Mouse (Mus musculus) limb, embryonic 14.5 days (tissue): ENCODE data around the gene A930009A15Rik. TPM values are rescaled to one million over a fixed set of nuclear protein-coding genes. Genes with fewer than 3 reads are reported as not detected.

ENCODE experiments used
- ATAC-seq: fragments of 200-750 bp; cut with Nextera tagmentation; 2 replicates; pipeline ENCODE4 v1.8.0; 2017; ENCODE audit warnings: low read depth, moderate number of reproducible peaks, moderate TSS enrichment; ENCODE audit not compliant: low FRiP score
- DNase-seq: peaks from one replicate; pipeline ENCODE4 v3.0.0-alpha.2; 2015; ENCODE audit warnings: low spot score
- H3K27ac ChIP-seq: fragments of 300-500 bp; sonication (generic); replicated peaks from 2 replicates; pipeline ENCODE4 v1.5.1; 2014; ENCODE audit warnings: low read depth, mild to moderate bottlenecking, low read length, moderate library complexity, mixed read lengths
- H3K27me3 ChIP-seq: fragments of 300-500 bp; sonication (generic); 2 replicates; pipeline ENCODE4 v1.6.1; 2014; ENCODE audit warnings: low read length, mixed read lengths; ENCODE audit not compliant: control insufficient read depth, insufficient read depth
- H3K36me3 ChIP-seq: fragments of 300-500 bp; sonication (generic); 2 replicates; pipeline ENCODE4 v1.6.1; 2014; ENCODE audit warnings: mild to moderate bottlenecking, low read length, moderate library complexity, mixed read lengths; ENCODE audit not compliant: control insufficient read depth, insufficient read depth
- H3K4me1 ChIP-seq: fragments of 300-500 bp; sonication (generic); 2 replicates; pipeline ENCODE4 v1.6.1; 2014; ENCODE audit warnings: antibody characterized with exemption, low read length, mixed read lengths; ENCODE audit not compliant: control insufficient read depth, insufficient read depth
- H3K4me2 ChIP-seq: fragments of 300-500 bp; sonication (generic); replicated peaks from 2 replicates; pipeline ENCODE4 v1.6.1; 2014; ENCODE audit warnings: low read depth, mild to moderate bottlenecking, low read length, moderate library complexity; ENCODE audit not compliant: severe bottlenecking
- H3K4me3 ChIP-seq: fragments of 300-500 bp; sonication (generic); replicated peaks from 2 replicates; pipeline ENCODE4 v1.5.1; 2014; ENCODE audit warnings: low read length
- H3K9ac ChIP-seq: fragments of 300-500 bp; sonication (generic); 2 replicates; pipeline ENCODE4 v1.6.1; 2014; ENCODE audit warnings: mild to moderate bottlenecking, low read depth, low read length, moderate library complexity; ENCODE audit not compliant: severe bottlenecking
- H3K9me3 ChIP-seq: fragments of 300-500 bp; sonication (generic); 2 replicates; pipeline ENCODE4 v1.6.1; 2016; ENCODE audit warnings: low read length; ENCODE audit not compliant: control insufficient read depth
- POLR2A ChIP-seq: fragments of 200-500 bp; IDR thresholded peaks from 2 replicates; pipeline ENCODE4 v1.8.0; 2012; ENCODE audit warnings: inconsistent platforms, mild to moderate bottlenecking, moderate library complexity, borderline replicate concordance; ENCODE audit not compliant: insufficient read depth, insufficient read length; ENCODE audit errors: extremely low read depth
- WGBS: fragments of 180-500 bp; shearing (Covaris S2); extraction: QIAGEN DNeasy Blood & Tissue Kit; methylation state at CpG from one replicate; pipeline ENCODE4 v1.1.7; 2014; 5-methylcytosine and 5-hydroxymethylcytosine counted together
- polyA plus RNA-seq, 2 experiments: library from polyadenylated mRNA; depleted of rRNA in 1 of 2; stranded (reverse) in 1 of 2; unstranded in 1 of 2; fragments of >200 nt; fragmentation: Nextera tagmentation in 1 of 2; extraction: Ambion mirVana in 1 of 2; gene quantifications; 2 replicates each; pipeline versions ENCODE4 v1.2.1 to v1.2.3; 2012 to 2014

A930009A15Rik gene
- polyA plus RNA-seq, 2 experiments: not detected

DNA sequence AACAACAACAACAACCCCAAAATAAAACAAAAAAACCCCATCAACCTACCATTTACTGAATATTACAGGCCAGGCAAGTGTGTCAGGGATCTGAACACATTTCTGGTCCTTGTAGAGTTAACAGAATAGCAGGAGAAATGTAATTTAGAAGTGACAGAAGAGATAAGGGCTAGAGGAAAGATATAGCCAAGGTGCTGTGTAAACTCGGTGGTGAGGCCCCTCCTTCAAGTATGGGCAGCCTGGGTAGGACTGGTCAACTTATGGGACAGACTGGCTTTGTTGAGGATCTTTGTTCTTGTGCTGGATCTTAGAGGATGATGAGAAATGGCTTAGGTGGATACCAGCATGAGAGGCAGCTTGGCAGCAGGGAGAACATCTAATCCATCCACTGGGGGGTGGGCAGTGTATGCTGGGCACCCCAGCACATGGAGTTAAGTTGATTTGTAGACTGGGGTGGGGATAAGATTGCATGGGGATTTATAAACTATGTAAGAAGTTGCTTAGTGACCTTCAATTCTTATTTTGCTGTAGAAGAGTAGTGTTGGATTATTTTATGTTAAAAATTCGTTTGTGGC, 14.5 kb upstream of the A930009A15Rik start:
- DNase-seq: no peak
- Histone ChIP-seq H3K27ac (no peak overlapping the region), H3K9ac (no peak overlapping the region), H3K4me1 (peaks cover 4% of the 10 kb centered on the region; the same call in 1 of the 2 replicates), H3K4me3 (no peak overlapping the region), H3K4me2 (no peak overlapping the region), H3K36me3 (no peaks in the 10 kb centered on the region), H3K9me3 (no peaks in the 10 kb centered on the region), H3K27me3 (no peaks in the 10 kb centered on the region)
- ATAC-seq: no peak
- WGBS: 45% methylated on average over 2 of the region's 2 CpGs
- TF ChIP-seq POLR2A: no peak

DNA sequence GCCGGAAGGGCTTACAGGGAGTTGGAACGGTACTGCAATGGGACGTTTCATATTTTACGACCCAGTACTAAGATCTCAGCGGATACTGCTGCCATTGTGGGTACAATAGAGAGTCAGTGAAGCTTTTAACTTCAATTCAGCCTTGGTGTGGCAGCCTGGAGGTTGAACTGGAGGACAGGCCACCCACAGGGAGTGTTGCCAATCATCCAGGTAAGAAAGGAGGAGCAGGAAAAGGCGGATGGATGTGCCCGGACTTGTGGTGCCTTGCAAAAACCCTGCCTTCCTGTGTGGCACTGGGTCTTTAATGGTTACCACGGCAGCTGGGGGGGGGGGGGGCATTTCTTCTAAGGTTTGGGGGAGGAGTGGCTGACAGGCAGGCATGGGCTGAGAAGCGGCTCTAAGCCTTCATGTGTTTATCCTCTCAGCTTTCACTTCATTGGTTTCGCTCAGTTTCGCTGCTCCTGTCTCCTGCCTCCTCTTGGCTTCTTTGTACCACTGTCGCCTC, 13.0 kb upstream of the A930009A15Rik start:
- H3K4me2 ChIP-seq: no peak overlapping the region
- H3K4me1 ChIP-seq: peaks cover 4% of the 10 kb centered on the region; the same call in 1 of the 2 replicates
- no peaks in the 10 kb centered on the region for H3K36me3 ChIP-seq
- DNase-seq (no peak), ATAC-seq (no peak)
- H3K9me3 ChIP-seq: no peaks in the 10 kb centered on the region
- H3K27me3 ChIP-seq: no peaks in the 10 kb centered on the region
- no peak overlapping the region for H3K4me3 ChIP-seq
- TF ChIP-seq POLR2A: no peak
- no peak overlapping the region for H3K27ac ChIP-seq
- WGBS: 29% methylated on average over 12 of the region's 12 CpGs
- no peak overlapping the region for H3K9ac ChIP-seq

DNA sequence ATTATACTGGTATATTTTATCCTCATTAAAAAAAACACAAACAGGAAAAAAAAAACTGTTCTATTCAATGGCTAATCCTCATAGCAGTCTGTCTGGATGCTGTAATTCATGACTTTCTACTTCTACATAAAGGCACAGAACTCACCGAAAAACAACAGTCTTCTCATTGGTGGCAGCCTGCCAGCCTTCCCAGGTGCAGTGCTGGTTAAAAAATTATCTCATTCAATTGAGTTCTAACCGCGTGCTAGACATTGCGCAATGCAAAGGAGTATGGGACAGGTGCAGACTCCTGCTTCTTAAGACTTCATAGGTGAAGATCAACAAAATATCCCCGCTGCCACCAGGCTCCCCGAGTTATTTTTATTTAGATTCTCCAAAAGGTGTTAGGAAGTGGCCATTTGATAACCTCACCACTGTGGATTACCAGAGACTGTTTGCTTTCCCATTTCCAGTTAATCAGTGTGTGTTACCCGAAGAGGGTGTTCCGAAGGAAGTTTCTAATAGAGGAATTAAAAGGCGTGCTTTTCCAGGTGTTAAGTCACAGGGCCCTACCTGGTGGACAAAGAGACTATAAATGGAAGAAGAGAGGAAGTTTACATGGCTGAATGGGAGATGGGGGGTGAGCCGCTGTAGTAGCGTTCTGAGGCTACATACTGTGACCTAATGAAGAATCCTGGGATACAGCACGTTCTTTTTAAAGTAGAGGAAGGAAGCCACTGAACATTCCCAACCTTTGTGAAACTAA, 8.5 kb upstream of the A930009A15Rik start:
- no peaks in the 10 kb centered on the region for H3K27me3 ChIP-seq
- no peaks in the 10 kb centered on the region for H3K9me3 ChIP-seq
- H3K4me1 ChIP-seq: peaks cover 4% of the 10 kb centered on the region; the same call in 1 of the 2 replicates
- H3K36me3 ChIP-seq: no peaks in the 10 kb centered on the region
- no peak overlapping the region for H3K4me3 ChIP-seq
- peak; percentile 55; the same call in 1 of the 2 replicates for ATAC-seq
- H3K4me2 ChIP-seq: no peak overlapping the region
- TF ChIP-seq POLR2A: no peak
- peak; percentile 64 for DNase-seq
- no peak overlapping the region for H3K27ac ChIP-seq
- WGBS: 51% methylated on average over 12 of the region's 12 CpGs
- H3K9ac ChIP-seq: no peak overlapping the region

DNA sequence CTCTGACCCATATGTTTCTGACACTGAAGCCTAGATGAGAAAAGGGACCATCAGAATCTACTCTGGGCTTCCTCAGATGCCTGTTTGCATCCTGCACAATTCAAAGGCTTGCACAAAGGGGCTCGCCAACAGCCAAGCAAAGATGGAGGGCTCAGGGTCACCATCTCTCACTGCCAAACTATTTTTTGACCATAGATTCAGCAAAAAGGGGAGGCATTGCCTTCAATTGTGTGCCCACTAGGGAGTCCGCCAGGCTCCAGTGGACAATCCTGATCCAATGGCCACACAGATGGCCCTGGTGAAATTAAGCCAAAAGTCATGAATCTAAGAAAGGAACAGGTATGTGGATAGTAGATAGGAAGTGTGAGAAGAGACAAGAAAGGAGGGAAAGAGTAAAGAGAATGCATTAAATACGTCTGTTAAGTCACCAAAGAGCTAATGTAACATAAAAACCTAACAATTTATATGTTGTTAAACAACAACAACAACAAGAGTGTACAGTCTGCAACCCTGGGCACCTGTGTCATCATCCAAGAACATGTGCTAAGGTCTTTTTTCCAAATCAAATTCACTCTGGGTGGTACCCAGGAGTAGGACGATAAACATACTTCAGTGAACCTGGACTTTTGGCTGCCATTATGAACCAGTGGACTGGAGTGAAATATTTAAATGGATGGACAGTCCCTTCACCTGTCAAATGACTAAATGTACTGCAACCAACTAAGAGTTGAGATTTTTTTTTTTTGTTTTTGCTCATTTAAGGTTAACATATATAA, 6.7 kb upstream of the A930009A15Rik start:
- 90% methylated on average over 4 of the region's 4 CpGs for WGBS
- Histone ChIP-seq H3K27ac (no peak overlapping the region), H3K4me2 (no peak overlapping the region), H3K9me3 (no peaks in the 10 kb centered on the region), H3K27me3 (no peaks in the 10 kb centered on the region), H3K9ac (no peak overlapping the region), H3K4me1 (no peaks in the 10 kb centered on the region), H3K36me3 (no peaks in the 10 kb centered on the region), H3K4me3 (no peak overlapping the region)
- TF ChIP-seq POLR2A: no peak
- no peak for DNase-seq
- no peak for ATAC-seq

DNA sequence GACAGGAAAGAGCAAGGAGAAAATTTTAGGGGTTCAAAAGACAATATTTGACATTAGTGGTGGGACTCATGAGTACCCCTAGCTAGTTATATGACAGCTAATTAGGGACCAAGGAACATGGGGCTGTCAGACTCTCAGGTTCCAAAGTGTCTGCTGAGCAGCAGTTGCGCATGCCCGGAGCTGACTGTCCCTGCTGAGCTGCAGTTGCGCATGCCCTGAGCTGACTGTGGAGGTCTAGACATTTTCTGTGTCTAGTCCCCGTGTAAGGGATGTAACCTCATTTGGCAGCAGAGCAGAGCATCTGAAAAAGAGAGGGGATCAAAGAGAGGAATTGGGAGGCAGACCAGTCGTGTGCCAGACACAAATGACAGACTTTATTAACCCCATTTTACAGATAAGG, 5.8 kb upstream of the A930009A15Rik start:
- DNase-seq (no peak), ATAC-seq (no peak)
- Histone ChIP-seq H3K9me3 (no peaks in the 10 kb centered on the region), H3K9ac (no peak overlapping the region), H3K36me3 (no peaks in the 10 kb centered on the region), H3K4me1 (no peaks in the 10 kb centered on the region), H3K27me3 (no peaks in the 10 kb centered on the region), H3K4me3 (no peak overlapping the region), H3K4me2 (no peak overlapping the region), H3K27ac (no peak overlapping the region)
- WGBS: 74% methylated on average over 5 of the region's 5 CpGs
- TF ChIP-seq POLR2A: no peak
